Mouse (Mus musculus) forebrain, embryonic 11.5 days (tissue): ENCODE measurements around the gene Aym1. TPM values are rescaled to one million over a fixed set of nuclear protein-coding genes. Genes with fewer than 3 reads are reported as not detected.

Source experiments
- ATAC-seq: fragments of 200-750 bp; cut with Nextera tagmentation; replicated peaks from 2 replicates; pipeline ENCODE4 v1.8.0; 2017; ENCODE audit warnings: moderate TSS enrichment; ENCODE audit not compliant: low FRiP score
- DNase-seq: peaks from one replicate; pipeline ENCODE4 v3.0.0-alpha.2; 2017; ENCODE audit warnings: low spot score
- H3K27ac ChIP-seq: fragments of 300-500 bp; sonication (generic); 2 replicates; pipeline ENCODE4 v1.5.1; 2014; ENCODE audit warnings: low read depth, low read length
- H3K27me3 ChIP-seq: fragments of 300-500 bp; sonication (generic); 2 replicates; pipeline ENCODE4 v1.6.1; 2014; ENCODE audit warnings: mild to moderate bottlenecking, low read length, mixed read lengths; ENCODE audit not compliant: control insufficient read depth, insufficient read depth
- H3K36me3 ChIP-seq: fragments of 300-500 bp; sonication (generic); 2 replicates; pipeline ENCODE4 v1.6.1; 2014; ENCODE audit warnings: mild to moderate bottlenecking, low read length, moderate library complexity, mixed read lengths; ENCODE audit not compliant: control insufficient read depth, insufficient read depth
- H3K4me1 ChIP-seq: fragments of 300-500 bp; sonication (generic); replicated peaks from 2 replicates; pipeline ENCODE4 v1.6.1; 2014; ENCODE audit warnings: low read length, mixed read lengths; ENCODE audit not compliant: control insufficient read depth, insufficient read depth
- H3K4me2 ChIP-seq: fragments of 300-500 bp; sonication (generic); 2 replicates; pipeline ENCODE4 v1.6.1; 2014; ENCODE audit warnings: low read depth, mild to moderate bottlenecking, low read length, moderate library complexity, mixed read lengths; ENCODE audit not compliant: severe bottlenecking
- H3K4me3 ChIP-seq: fragments of 300-500 bp; sonication (generic); 2 replicates; pipeline ENCODE4 v1.5.1; 2014; ENCODE audit warnings: low read depth, low read length
- H3K9ac ChIP-seq: fragments of 300-500 bp; sonication (generic); 2 replicates; pipeline ENCODE4 v1.6.1; 2014; ENCODE audit warnings: low read length
- H3K9me3 ChIP-seq: fragments of 300-500 bp; sonication (generic); 2 replicates; pipeline ENCODE4 v1.6.1; 2016; ENCODE audit warnings: low read length, mixed read lengths; ENCODE audit not compliant: control insufficient read depth
- WGBS: fragments of 180-500 bp; shearing (Covaris S2); extraction: QIAGEN DNeasy Blood & Tissue Kit; methylation state at CpG from one replicate; pipeline ENCODE4 v1.1.7; 2014; 5-methylcytosine and 5-hydroxymethylcytosine counted together
- polyA plus RNA-seq: library from polyadenylated mRNA; unstranded; fragments of >200 nt; fragmentation: Nextera tagmentation; extraction: Ambion mirVana; gene quantifications from 2 replicates; pipeline ENCODE4 v1.2.1, GENCODE M21; 2014

Gene Aym1
- polyA plus RNA-seq, result not detected in 2 replicates

- Histone ChIP-seq H3K4me2 (no peak within 1 kb of the TSS), H3K9me3 (no peaks in the 10 kb centered on the region), H3K9ac (no peak within 1 kb of the TSS), H3K27me3 (no peaks in the 10 kb centered on the region; the same call in 1 of the 2 replicates), H3K4me3 (no peak within 1 kb of the TSS), H3K36me3 (no peaks in the 10 kb centered on the region), H3K27ac (no peak within 1 kb of the TSS), H3K4me1 (0 out of 2 replicates have a peak, but pooled peaks cover 5% of the 10 kb centered on the region)
- 23% methylated on average over 5 of the region's 6 CpGs for WGBS
- no peak for ATAC-seq
- DNase-seq, result no peak
These were observed at the start of gene Aym1 for GRCm38 (mm10) chr5:113357186-113357585. TSS of gene Aym1 (plus strand) at chr5:113357294.

GRCm38 (mm10) chr5:113309491-113310376, 47.4 kb upstream of the Aym1 start:
- ATAC-seq (no peak), DNase-seq (no peak)
- 60% methylated on average over 22 of the region's 22 CpGs for WGBS
- Histone ChIP-seq H3K27ac (no peak overlapping the region), H3K4me1 (peaks cover 13% of the 10 kb centered on the region), H3K4me2 (peak overlapping the region; percentile 93), H3K27me3 (peaks cover 11% of the 10 kb centered on the region), H3K9me3 (no peaks in the 10 kb centered on the region; the same call in 1 of the 2 replicates), H3K9ac (no peak overlapping the region; the same call in 1 of the 2 replicates), H3K4me3 (peak overlapping the region; percentile 56), H3K36me3 (no peaks in the 10 kb centered on the region)

GRCm38 (mm10) chr5:113310377-113311003, 46.6 kb upstream of the Aym1 start, which contains the start of gene Sgsm1:
TSS of gene Sgsm1 (minus strand) at chr5:113310786.
- H3K27ac ChIP-seq, result no peak within 1 kb of the TSS
- 3% methylated on average over 53 of the region's 53 CpGs for WGBS
- peaks cover 13% of the 10 kb centered on the region for H3K27me3 ChIP-seq

GRCm38 (mm10) chr5:113313998-113314397, 43.1 kb upstream of the Aym1 start:
- peak; percentile 92 for DNase-seq
- H3K4me1 ChIP-seq, result peaks cover 3% of the 10 kb centered on the region; the same call in 1 of the 2 replicates
- H3K27ac ChIP-seq, result no peak overlapping the region
- H3K36me3 ChIP-seq, result no peaks in the 10 kb centered on the region
- peak overlapping the region; percentile 43; the same call in 1 of the 2 replicates for H3K4me2 ChIP-seq
- H3K9me3 ChIP-seq, result no peaks in the 10 kb centered on the region; the same call in 1 of the 2 replicates
- peaks cover 12% of the 10 kb centered on the region for H3K27me3 ChIP-seq
- no peak overlapping the region; the same call in 1 of the 2 replicates for H3K9ac ChIP-seq
- ATAC-seq, result 0 out of 2 replicates have a peak, but pooled peaks have one; percentile 45
- no peak overlapping the region for H3K4me3 ChIP-seq
- 0% methylated on average over 24 of the region's 24 CpGs for WGBS

More at GRCm38 (mm10) chr5:113310377-113311003, 46.6 kb upstream of the Aym1 start, which contains the start of gene Sgsm1:
- H3K9ac ChIP-seq, result peak within 1 kb of the TSS; percentile 67
- H3K9me3 ChIP-seq, result no peaks in the 10 kb centered on the region; the same call in 1 of the 2 replicates
- ATAC-seq (peak; percentile 71), DNase-seq (peak; percentile 95)
- H3K4me1 ChIP-seq, result peaks cover 13% of the 10 kb centered on the region
- H3K4me2 ChIP-seq, result peak within 1 kb of the TSS; percentile 93
- no peaks in the 10 kb centered on the region for H3K36me3 ChIP-seq
- H3K4me3 ChIP-seq, result peak within 1 kb of the TSS; percentile 56

GRCm38 (mm10) chr5:113323784-113324638, 33.1 kb upstream of the Aym1 start:
- H3K36me3 ChIP-seq, result no peaks in the 10 kb centered on the region
- H3K27ac ChIP-seq, result no peak overlapping the region
- H3K4me2 ChIP-seq, result peak overlapping the region; percentile 69
- ATAC-seq (peak; percentile 42), DNase-seq (peak; percentile 68)
- H3K27me3 ChIP-seq, result peaks cover 7% of the 10 kb centered on the region
- peak overlapping the region; percentile 29 for H3K9ac ChIP-seq
- 5% methylated on average over 38 of the region's 38 CpGs for WGBS
- peak overlapping the region; percentile 27 for H3K4me3 ChIP-seq
- peaks cover 7% of the 10 kb centered on the region for H3K4me1 ChIP-seq
- peaks cover 4% of the 10 kb centered on the region; the same call in 1 of the 2 replicates for H3K9me3 ChIP-seq

- no peak overlapping the region for H3K4me3 ChIP-seq
- H3K4me2 ChIP-seq, result no peak overlapping the region
- no peak overlapping the region for H3K27ac ChIP-seq
- H3K9me3 ChIP-seq, result peaks cover 4% of the 10 kb centered on the region; the same call in 1 of the 2 replicates
- no peak overlapping the region for H3K9ac ChIP-seq
- ATAC-seq (no peak), DNase-seq (no peak)
- WGBS, result 88% methylated on average over 8 of the region's 8 CpGs
- no peaks in the 10 kb centered on the region for H3K36me3 ChIP-seq
- no peaks in the 10 kb centered on the region for H3K4me1 ChIP-seq
- H3K27me3 ChIP-seq, result peaks cover 15% of the 10 kb centered on the region
These were observed 27.6 kb upstream of the Aym1 start for GRCm38 (mm10) chr5:113329463-113329862.

GRCm38 (mm10) chr5:113330202-113330601, 26.9 kb upstream of the Aym1 start:
- Histone ChIP-seq H3K27ac (no peak overlapping the region), H3K9me3 (peaks cover 4% of the 10 kb centered on the region; the same call in 1 of the 2 replicates), H3K9ac (no peak overlapping the region), H3K36me3 (no peaks in the 10 kb centered on the region), H3K4me3 (no peak overlapping the region), H3K4me1 (no peaks in the 10 kb centered on the region; the same call in 1 of the 2 replicates), H3K4me2 (no peak overlapping the region), H3K27me3 (peaks cover 19% of the 10 kb centered on the region)
- WGBS, result 87% methylated on average over 3 of the region's 3 CpGs
- DNase-seq (no peak), ATAC-seq (no peak)
